Mouse (Mus musculus): ENCODE data around the gene Trip11. TPM values are rescaled to one million over a fixed set of nuclear protein-coding genes. Genes with fewer than 3 reads are reported as not detected.
"Not testable (repeated sequence)": the region's sequence is repeated elsewhere in the genome, so short reads cannot be mapped to it uniquely, and the experiment has no call there.

Trip11 gene
- 10 to 100 TPM; 22.7 to 24.2 TPM for total RNA-seq (2021)
- long read RNA-seq, experiment 1, partial matches to known transcripts, result 2 of 8 reads
- long read RNA-seq, experiment 1, other reads (novel, unspliced or antisense), result 6 of 8 reads
- long read RNA-seq, experiment 2, full-length matches to known transcripts, result 1 of 4 reads
- long read RNA-seq, experiment 2, partial matches to known transcripts, result 0 of 4 reads
- long read RNA-seq, experiment 2, other reads (novel, unspliced or antisense), result 3 of 4 reads

DNA sequence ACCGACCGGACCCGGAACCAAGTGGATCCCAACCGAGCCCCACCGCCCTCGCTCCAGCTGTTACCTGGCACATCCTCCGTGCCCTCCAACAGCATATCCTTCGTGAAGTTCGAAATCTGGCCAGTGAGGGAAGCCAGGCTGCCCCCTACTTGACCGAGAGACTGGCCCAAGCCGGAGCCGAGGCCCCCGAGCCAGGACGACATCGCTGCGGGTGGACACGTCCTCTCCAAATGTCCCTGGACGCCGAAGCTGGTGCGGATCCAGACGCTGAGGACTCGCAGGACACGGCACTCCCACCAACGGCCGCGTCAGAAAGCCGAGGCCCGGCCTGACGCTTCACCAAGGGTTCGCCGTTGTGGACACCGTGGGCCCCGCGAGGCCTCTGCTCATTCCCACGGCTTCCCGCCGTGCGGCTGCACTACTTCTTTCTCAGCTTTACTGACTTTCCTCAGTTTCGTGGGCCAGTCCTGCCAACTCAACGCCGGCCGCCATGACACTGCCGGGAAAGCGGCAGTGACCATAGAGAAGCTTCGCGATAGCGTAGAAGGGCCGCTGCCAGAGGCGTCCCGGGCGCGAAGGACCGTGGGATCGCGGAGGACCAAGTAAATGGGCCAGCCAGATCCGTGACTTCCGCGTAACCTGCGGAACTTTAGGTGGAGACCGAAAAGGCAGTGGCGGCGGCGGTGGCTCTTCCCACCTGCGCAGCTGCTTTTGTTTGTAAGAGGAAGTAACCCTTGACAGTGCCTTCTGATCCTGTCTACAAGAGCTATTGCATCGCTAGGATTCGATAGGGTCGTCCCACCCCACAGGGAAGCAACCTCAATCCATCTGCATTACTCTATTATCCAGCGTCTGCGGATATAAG lies at the start of gene Trip11:
Gene Trip11 (minus strand): TSS at position 642 of the 865 bp plus-strand sequence.
- intact Hi-C loops (cut with DNase I), result loop anchor here (5.0 kb wide), 1 partner anchor 44 kb away; the partner anchor contains the start of gene Atxn3
- DNase-seq, result peak; percentile 86 to 88

DNA sequence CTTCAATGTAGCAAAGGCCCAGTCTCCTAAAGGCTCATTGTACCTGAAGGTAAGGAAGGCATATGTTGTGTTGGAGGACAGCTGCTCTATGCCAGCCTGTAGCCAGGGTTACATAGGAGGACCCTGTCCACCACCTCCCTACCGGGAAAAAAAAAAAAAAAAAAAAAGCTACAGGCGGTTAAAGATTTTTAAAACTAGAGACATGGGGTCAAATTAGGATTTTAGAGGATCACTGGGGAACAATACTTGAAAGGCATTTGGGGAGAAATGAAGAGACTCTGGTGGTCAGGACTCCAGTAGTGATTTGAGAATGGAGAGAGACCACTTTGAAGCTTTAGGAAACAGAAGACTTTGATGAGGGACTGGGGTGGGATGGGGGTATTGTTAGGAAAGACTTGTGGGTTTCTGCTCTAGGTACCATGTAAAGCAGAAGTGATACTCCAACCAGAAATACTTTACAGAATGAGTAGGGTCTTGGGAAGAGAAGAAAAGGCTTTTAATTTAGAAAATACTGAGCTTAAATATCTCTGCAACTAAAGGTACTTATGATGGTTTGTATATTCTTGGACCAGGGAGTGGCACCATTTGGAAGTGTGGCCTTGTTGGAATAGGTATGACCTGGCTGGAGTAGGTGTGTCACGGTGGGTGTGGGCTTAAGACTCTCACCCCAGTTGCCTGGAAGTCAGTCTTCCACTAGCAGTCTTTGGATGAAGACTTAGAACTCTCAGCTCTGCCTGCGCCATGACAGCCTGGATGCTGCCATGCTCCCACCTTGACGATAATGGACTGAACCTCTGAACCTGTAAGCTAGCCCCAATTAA lies 46.1 kb upstream of the Trip11 start:
- intact Hi-C loops (cut with DNase I), result loop anchor here (5.0 kb wide), 1 partner anchor 47 kb away; the partner anchor contains the start of gene Trip11
- not testable (repeated sequence) for DNase-seq

DNA sequence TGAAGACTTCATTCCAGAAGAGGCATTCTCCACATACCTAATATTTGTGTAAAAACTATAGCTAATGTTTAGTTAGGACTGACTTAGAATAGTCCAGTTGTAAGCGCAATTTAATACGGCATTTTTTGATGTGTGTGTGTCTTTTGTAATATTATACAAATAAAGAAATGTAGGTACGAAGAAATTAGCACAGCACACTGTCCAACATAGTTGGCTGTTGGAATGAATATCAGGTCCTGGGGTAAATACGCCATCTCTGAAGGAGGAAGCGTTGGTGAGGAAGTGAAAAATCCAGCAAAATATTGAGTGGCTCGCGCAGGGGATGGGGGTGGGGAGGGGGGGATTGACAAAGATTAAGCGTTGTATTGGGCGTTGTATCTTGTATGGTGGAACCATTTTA lies 45.5 kb upstream of the Trip11 start:
- intact Hi-C loops (cut with DNase I), result loop anchor here (5.0 kb wide), 1 partner anchor 46 kb away; the partner anchor contains the start of gene Trip11
- no peak for DNase-seq

DNA sequence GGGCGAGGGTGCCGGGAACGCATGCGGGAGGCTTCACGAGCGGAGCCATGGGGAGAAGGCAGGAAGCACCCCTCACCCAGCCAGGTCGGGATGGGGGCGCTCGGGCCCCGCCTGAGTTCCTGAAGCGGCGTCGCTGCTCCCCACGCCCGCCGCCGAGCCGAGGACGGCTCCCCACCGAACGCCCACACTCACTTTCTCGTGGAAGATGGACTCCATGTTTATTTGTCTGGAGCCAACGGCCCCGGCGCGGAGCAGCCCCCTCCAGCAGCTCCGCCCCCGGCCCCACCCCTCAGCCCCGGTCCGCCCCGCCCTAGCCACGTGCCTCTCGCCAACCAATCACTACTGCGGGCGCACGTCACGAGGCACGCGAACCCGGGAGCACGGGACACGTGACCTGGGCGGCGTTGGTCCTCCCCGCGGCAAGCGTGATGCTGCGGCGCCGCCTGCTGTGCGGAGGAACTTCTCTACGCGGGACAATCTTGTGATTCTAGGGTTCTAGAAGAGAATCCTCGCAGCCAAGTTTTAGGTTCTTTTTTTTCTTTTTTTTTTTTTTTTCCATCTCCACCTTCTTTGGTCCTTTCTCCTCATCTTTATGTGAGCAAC lies 45.0 kb upstream of the Trip11 start, which contains the start of gene Atxn3:
Gene Atxn3 (minus strand): TSS at position 305 of the 603 bp plus-strand sequence.
- intact Hi-C loops (cut with DNase I), result loop anchor here (5.0 kb wide), 1 partner anchor 46 kb away; the partner anchor contains the start of gene Trip11
- peak; percentile 93 to 97 for DNase-seq

DNA sequence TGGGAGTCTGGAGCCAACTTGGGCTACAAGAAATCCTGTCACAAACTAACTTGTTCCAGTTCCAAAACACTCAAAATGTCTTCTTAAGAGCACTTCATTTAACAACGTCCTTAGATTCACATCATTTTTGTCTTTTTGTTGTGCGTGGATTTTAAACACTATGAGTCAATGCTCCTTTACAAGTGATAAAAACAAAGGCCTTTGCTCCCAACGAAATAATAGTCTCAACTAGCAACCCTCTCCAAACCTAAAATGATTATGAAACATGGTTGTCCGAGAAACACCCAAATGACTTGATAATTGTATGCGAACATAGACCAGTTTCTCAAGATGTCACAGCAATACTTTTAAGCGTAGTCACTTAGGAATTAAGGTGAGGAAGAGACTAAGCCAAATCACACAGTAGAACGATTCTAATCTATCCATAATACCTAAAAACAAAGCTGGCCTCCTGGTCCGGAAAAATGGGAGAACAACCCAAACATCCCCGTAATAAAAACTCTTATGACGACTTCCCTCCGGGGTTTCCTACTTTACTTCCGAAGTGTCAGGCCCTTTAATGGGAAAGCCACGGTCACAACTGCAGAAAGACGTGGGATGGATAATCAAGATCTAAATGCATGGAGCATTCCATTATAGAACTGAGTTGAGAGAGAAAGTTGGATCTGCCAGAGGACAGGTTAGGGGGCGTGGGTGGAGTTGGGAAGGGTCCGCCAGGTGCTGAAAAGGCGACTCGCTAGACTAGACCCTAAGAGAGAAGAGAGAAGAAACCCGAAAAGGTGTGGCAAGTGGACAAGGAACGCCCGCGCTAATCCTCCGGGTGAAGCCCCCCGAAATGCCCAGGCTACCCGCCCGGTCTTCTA lies 44.2 kb upstream of the Trip11 start:
- intact Hi-C loops (cut with DNase I), result loop anchor here (5.0 kb wide), 1 partner anchor 45 kb away; the partner anchor contains the start of gene Trip11
- DNase-seq, result no peak

DNA sequence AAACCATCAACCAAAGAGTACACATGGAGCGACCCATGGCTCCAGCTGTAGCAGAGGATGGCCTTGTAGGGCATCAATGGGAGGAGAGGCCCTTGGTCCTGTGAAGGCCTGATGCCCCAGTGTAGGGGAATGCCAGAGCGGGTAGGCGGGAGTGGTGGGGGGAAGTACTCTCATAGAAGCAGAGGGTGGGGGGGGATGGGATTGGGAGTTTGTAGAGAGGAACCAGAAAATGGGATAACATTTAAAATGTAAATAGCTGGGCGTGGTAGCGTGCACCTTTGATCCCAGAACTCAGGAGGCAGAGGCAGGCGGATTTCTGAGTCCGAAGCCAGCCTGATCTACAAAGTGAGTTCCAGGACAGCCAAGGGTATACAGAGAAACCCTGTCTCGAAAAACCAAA lies 42.8 kb upstream of the Trip11 start:
- DNase-seq, result not testable (repeated sequence)
- intact Hi-C loops (cut with DNase I), result loop anchor here (5.0 kb wide), 1 partner anchor 44 kb away; the partner anchor contains the start of gene Trip11

DNA sequence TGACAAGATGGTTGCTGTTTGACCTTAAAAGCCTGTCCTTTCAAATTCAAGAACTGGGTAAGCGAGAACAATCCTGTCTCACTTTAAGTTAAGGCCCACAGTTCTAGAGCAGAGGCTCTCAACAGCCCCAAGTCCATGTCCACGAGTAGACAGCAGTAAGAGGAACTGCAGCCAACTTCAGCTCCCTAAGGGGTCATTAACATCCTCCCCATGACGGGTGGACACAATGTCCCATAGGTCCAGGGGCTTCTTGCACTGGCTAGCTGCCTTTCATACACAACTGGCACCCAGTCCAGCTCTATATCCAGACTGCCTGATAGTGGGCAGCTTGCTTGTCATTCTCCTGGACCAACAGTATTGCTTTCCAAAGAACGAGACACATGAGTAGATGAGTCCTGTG lies 35.7 kb upstream of the Trip11 start:
- no peak for DNase-seq
- intact Hi-C loops (cut with DNase I), result no loop called here

DNA sequence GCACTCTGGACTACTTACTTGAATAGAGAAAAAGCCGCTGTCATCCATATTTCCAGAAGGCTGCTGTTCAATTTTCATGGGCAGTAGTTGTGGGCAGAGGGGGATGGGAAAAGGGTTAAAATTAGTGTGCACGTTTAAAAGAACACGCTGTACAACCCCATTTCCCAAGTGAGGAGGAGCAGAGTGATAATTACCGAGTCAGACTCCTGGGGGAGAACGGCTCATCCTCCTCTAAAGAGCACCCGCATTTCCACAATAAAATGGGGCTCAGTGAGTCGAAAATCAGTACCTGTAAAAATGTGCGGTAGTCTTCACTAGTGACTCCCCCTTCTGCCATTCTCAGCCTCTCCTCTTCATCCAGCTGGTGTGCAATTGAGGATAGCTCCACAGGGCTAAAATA lies 34.9 kb upstream of the Trip11 start:
- DNase-seq, result no peak
- intact Hi-C loops (cut with DNase I), result no loop called here

DNA sequence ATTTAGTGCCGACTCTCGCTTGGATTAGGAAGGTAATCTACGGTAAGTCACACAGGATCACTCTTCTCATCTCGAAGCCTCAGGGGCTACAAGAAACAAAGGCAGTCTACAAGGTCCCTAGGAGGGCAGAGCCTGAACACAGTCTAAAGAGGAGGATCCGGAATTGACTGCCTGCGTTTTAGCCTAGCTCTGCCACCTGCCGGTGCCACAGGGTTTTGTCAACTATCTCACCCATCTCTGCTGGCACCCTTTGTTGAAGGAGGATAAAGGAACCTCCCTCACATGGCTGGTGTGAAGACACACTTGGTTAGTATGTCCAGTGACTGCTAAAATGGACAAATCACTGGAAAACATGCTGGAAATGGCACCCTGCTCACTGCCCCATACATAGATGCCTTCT lies 24.5 kb upstream of the Trip11 start:
- intact Hi-C loops (cut with DNase I), result no loop called here
- DNase-seq, result no peak

DNA sequence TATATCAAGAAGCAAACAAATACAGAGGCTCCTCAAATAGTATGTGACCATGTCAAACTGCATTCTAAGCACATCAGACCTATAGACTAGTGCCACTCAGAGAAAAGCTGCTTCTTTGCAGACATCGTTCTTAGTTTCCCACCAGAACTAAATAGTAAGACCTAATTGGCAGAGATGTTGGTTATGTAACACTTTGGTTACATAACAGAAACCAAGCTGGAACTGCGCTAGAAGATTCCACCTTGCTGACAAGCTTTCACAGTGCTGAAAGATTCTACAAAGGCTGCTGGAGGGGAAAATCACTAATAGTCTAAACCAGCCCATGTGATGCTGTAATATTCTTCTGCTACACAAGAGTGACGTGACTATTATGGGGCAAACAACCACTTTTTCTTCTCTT lies 22.2 kb upstream of the Trip11 start:
- DNase-seq, result no peak
- intact Hi-C loops (cut with DNase I), result no loop called here

DNA sequence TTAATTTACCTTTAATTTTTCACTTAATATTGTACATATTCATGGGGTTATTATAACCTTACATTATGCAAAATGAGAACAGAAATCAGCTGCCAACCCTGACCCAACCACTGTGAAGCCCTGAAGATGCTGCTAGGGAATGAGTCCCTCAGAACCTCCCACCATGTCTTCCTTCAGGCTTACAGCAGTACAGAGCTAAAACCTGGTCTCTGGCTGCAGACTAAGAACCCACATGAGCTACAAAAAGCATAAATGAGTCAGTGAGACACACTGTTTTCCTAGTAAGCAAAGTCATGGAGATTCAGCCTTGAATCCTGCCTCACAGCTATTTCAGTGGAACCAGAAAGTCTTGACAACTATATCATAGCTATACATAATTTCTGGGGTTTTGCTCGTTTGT lies 15.4 kb upstream of the Trip11 start:
- DNase-seq, result no peak
- intact Hi-C loops (cut with DNase I), result no loop called here

DNA sequence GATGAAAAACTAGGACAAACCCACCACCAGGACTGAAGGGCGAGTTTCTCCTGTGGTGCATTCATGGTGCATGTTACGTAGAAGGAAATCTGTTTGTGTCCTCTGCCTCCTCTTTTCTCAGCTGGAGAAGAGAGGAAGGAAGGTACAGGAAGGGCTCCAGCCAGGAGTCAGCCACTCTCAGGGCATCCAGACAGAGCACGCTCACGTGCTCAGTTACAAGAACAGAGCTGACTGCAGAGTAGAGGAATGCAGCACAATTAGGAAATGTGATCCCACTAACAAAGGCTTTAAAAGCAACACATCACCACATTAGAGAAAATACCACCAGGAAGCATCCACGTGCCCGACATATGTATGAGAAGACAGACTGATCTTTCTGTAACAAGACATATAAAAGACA lies 9.2 kb upstream of the Trip11 start:
- intact Hi-C loops (cut with DNase I), result no loop called here
- no peak for DNase-seq

DNA sequence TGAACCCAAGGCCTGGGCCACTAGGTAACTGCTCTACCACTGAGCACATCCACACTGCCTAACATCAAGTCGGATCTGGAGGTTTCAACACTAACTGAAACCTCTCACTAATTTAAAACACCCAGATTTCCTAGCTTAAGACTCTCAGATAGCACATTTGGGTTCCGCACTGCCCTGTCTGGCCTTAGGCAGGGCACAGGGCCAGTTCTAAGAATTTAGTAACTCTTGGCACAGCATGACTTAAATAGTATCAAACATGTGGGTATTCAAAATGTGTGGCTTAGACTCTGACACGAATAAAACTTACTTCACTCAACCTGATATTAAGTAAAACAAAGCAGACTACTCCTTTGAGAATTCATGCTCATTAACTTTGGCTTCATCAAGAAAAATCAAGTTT lies 6.8 kb upstream of the Trip11 start:
- DNase-seq, result no peak
- intact Hi-C loops (cut with DNase I), result no loop called here

DNA sequence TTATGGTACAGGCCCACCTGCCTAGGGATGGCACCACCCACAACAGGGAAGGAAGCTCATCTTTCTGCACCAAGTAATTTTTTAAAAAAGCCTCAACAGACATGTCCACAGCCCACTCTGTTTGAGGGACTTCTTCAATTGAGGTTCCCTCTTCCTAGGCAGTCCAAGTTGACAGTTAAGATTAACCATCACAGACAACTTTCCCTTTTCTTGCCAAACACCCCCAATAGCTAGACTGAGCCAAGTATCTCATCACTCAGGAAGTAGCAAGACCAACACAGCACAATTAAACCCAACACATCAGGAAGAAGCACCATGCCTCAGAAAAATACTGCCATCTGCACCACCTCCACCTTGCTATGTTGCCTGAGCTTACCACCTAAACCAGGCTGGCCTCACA lies 4.1 kb upstream of the Trip11 start:
- intact Hi-C loops (cut with DNase I), result no loop called here
- DNase-seq, result no peak

DNA sequence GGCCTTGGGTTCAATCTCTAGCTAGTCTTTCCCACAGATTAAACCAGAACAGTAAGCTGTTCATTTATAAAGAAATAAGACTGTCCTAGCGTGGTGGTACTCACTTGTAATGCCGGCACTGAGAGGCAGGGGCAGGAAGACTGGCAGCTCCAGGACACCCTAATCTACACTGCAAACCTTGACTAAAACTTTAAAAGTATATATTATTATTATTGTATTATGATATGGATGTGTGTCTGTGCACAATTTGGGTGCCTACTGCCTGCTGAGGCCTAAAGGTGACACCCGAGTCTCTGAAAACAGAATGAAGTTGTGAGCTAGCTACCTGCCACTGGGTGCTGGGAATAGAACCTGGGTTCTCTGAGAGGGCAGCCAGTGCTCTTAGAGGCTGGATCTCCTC lies 1.7 kb downstream of the Trip11 start:
- no peak for DNase-seq
- intact Hi-C loops (cut with DNase I), result loop anchor here (5.0 kb wide), 1 partner anchor 46 kb away; the partner anchor contains the start of gene Atxn3

DNA sequence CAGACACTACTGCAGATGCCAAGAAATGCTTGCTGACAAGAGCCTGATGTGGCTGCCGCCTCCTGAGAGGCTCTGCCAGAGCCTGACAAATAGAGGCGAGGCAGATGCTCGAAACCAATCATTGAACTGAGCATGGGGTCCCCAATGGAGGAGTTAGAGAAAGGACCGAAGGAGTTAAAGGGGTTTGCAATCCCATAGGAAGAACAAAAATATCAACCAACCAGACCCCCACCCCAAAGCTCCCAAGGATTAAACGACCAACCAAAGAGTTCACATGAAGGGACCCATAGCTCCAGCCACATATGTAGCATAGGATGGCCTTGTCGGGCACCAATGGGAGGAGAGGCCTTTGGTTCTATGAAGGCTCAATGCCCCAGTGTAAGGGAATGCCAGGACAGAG lies 2.7 kb downstream of the Trip11 start:
- intact Hi-C loops (cut with DNase I), result loop anchor here (5.0 kb wide), 1 partner anchor 47 kb away; the partner anchor contains the start of gene Atxn3
- DNase-seq, result no peak

DNA sequence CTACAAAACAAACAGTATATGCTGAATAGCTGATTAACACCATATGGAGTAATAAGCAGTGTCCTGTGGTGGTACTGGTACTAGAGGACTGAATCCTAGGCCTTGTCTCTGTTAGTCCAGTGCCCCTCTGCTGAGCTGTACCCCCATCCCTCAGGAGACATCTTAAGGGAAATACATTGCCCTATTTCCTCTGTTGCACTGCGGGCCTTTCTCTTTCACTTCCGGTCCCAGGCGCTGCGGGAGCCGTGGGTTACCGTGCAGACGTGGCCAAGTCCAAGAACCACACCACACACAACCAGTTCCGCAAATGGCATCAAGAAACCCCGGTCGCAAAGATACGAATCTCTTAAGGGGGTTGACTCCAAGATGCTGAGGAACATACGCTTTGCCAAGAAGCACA lies 7.2 kb downstream of the Trip11 start:
- no peak for DNase-seq
- intact Hi-C loops (cut with DNase I), result no loop called here

DNA sequence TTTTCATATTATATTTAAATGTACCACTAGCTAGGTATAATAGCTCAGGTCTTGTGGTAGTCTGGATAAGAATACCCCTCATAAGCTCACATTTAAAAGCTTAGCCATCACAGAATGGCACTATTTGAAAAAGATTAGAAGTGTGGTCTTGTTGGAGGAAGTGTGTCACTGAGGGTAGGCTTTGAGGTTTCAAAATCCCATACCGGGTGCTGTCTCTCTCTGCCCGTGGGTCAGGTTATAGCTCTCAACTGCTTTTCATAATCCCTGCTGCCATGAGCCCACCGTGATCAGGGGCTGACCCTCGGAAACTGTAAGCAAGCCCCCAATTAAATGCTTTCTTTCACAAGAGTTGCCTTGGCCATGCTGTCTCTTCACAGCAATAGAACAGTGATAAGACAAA lies 8.2 kb downstream of the Trip11 start:
- intact Hi-C loops (cut with DNase I), result no loop called here
- DNase-seq, result no peak

DNA sequence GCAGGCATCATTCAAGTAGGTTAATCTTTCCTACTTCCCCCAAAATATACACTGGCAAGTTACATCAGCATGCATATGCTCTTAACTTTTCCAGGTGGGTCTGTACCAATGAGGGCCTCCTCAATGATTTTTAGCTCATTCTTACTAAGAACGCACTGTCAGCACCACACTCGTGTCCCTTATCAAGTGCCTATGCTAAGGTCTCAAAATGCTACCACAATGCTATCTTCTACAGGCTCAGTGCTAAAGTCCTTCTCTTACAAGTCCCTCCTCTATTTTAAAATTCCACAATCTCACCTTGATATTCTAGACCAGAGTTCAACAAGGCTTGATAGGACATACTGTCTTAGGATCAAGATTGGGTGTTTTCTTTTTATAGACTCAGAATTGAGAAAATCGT lies 8.9 kb downstream of the Trip11 start:
- DNase-seq, result no peak
- intact Hi-C loops (cut with DNase I), result no loop called here

Measured in gastrocnemius, postnatal 36 days (tissue).